Mouse (Mus musculus) intestine, embryonic 14.5 days (tissue): ENCODE measurements around the gene Col7a1. TPM values are rescaled to one million over a fixed set of nuclear protein-coding genes. Genes with fewer than 3 reads are reported as not detected.

ENCODE experiments used
- ATAC-seq: fragments of 200-750 bp; cut with Nextera tagmentation; replicated peaks from 2 replicates; pipeline ENCODE4 v1.8.0; 2017; ENCODE audit warnings: low read depth, moderate number of reproducible peaks, moderate TSS enrichment, moderate library complexity; ENCODE audit not compliant: low FRiP score, low TSS enrichment
- DNase-seq: peaks from one replicate; pipeline ENCODE4 v3.0.0-alpha.2; 2018; ENCODE audit warnings: low spot score
- H3K27ac ChIP-seq: fragments of 300-500 bp; sonication (generic); 2 replicates; pipeline ENCODE4 v1.5.1; 2014; ENCODE audit warnings: low read depth, mild to moderate bottlenecking, control low read depth
- H3K27me3 ChIP-seq: fragments of 300-500 bp; sonication (generic); replicated peaks from 2 replicates; pipeline ENCODE4 v1.6.1; 2014; ENCODE audit warnings: low read length, control low read depth; ENCODE audit not compliant: control insufficient read depth, insufficient read depth
- H3K36me3 ChIP-seq: fragments of 300-500 bp; sonication (generic); 2 replicates; pipeline ENCODE4 v1.6.1; 2014; ENCODE audit warnings: low read length, control low read depth; ENCODE audit not compliant: control insufficient read depth, insufficient read depth
- H3K4me1 ChIP-seq: fragments of 300-500 bp; sonication (generic); replicated peaks from 2 replicates; pipeline ENCODE4 v1.6.1; 2014; ENCODE audit warnings: low read length, control low read depth, mixed read lengths; ENCODE audit not compliant: control insufficient read depth, insufficient read depth
- H3K4me2 ChIP-seq: fragments of 300-500 bp; sonication (generic); 2 replicates; pipeline ENCODE4 v1.6.1; 2014; ENCODE audit warnings: low read length
- H3K4me3 ChIP-seq: fragments of 300-500 bp; sonication (generic); 2 replicates; pipeline ENCODE4 v1.5.1; 2014; ENCODE audit warnings: low read depth, low read length, control low read depth, mixed read lengths
- H3K9ac ChIP-seq: fragments of 300-500 bp; sonication (generic); 2 replicates; pipeline ENCODE4 v1.6.1; 2014; ENCODE audit warnings: mild to moderate bottlenecking, low read length
- H3K9me3 ChIP-seq: fragments of 300-500 bp; sonication (generic); 2 replicates; pipeline ENCODE4 v1.6.1; 2016; ENCODE audit warnings: low read length, control low read depth; ENCODE audit not compliant: control insufficient read depth
- WGBS: fragments of 180-500 bp; shearing (Covaris S2); extraction: QIAGEN DNeasy Blood & Tissue Kit; methylation state at CpG from one replicate; pipeline ENCODE4 v1.1.7; 2014; 5-methylcytosine and 5-hydroxymethylcytosine counted together
- microRNA counts: library from miRNA; unstranded; fragments of <30 nt; microRNA quantifications from one replicate; lab custom pipeline; 2016
- microRNA-seq: library from miRNA; unstranded; fragments of <30 nt; microRNA quantifications from one replicate; pipeline ENCODE4, GENCODE M21; 2016
- polyA plus RNA-seq: library from polyadenylated mRNA; unstranded; fragments of >200 nt; fragmentation: Nextera tagmentation; extraction: Ambion mirVana; gene quantifications from 2 replicates; pipeline ENCODE4 v1.2.1, GENCODE M21; 2014

The Col7a1 gene
- polyA plus RNA-seq, 1 experiment from 2014 or later, result 1.8 TPM

- Histone ChIP-seq H3K9me3 (no peaks in the 10 kb centered on the region), H3K9ac (no peak overlapping the region), H3K27me3 (no peaks in the 10 kb centered on the region), H3K27ac (no peak overlapping the region), H3K36me3 (peaks cover 3% of the 10 kb centered on the region; the same call in 1 of the 2 replicates), H3K4me2 (no peak overlapping the region), H3K4me3 (no peak overlapping the region), H3K4me1 (no peaks in the 10 kb centered on the region)
- ATAC-seq (no peak), DNase-seq (no peak)
- 79% methylated on average over 8 of the region's 8 CpGs for WGBS
These were observed 78.3 kb downstream of the Col7a1 start for GRCm38 (mm10) chr9:109031686-109032085.

- no peak for DNase-seq
These were observed 79.0 kb downstream of the Col7a1 start for GRCm38 (mm10) chr9:109032435-109032834.

More at GRCm38 (mm10) chr9:109032435-109032834, 79.0 kb downstream of the Col7a1 start:
- Histone ChIP-seq H3K27ac (no peak overlapping the region), H3K9me3 (no peaks in the 10 kb centered on the region), H3K4me1 (no peaks in the 10 kb centered on the region), H3K4me3 (no peak overlapping the region), H3K27me3 (no peaks in the 10 kb centered on the region), H3K36me3 (peaks cover 3% of the 10 kb centered on the region; the same call in 1 of the 2 replicates), H3K4me2 (no peak overlapping the region), H3K9ac (no peak overlapping the region)
- ATAC-seq, result no peak
- WGBS, result 82% methylated on average over 6 of the region's 6 CpGs

MicroRNA genes within 50 kb of the gene (microRNA counts, 519-probe panel; counts per million panel counts)
- microRNA mmu-miR-711 (lab: Ali Mortazavi, UCI), result not detected

Small RNA genes lying within 50 kb of the gene (microRNA-seq; reads per million reads assigned to microRNA genes)
- gene Mir711, result not detected

Other genes with a start within 250 kb of the Col7a1 start
- gene Ip6k2, start 169.8 kb upstream of the Col7a1 start, polyA plus RNA-seq, result 107 and 110 TPM in 2 replicates
- 14.3 and 15.3 TPM in 2 replicates for gene Nckipsd, start 145.2 kb upstream of the Col7a1 start, polyA plus RNA-seq
- gene Celsr3, start 127.3 kb upstream of the Col7a1 start, polyA plus RNA-seq, result 1.3 and 2.1 TPM in 2 replicates
- gene Slc26a6, start 100.3 kb upstream of the Col7a1 start, polyA plus RNA-seq, result 13.5 and 14.8 TPM in 2 replicates
- not detected in 2 replicates for gene Tmem89, start 39.0 kb upstream of the Col7a1 start, polyA plus RNA-seq
- gene Uqcrc1, start 17.0 kb upstream of the Col7a1 start, polyA plus RNA-seq, result 522 and 561 TPM in 2 replicates
- 0.37 TPM in 1 of 2 replicates, not detected in the other for gene Ucn2, start 32.4 kb downstream of the Col7a1 start, polyA plus RNA-seq
- 10.2 and 11.3 TPM in 2 replicates for gene Pfkfb4, start 38.2 kb downstream of the Col7a1 start, polyA plus RNA-seq
- gene Shisa5, start 85.0 kb downstream of the Col7a1 start, polyA plus RNA-seq, result 80.8 and 85.8 TPM in 2 replicates
- gene Trex1, start 106.1 kb downstream of the Col7a1 start, polyA plus RNA-seq, result 12.8 and 13.8 TPM in 2 replicates
- 27.7 and 28.2 TPM in 2 replicates for gene Atrip, start 120.5 kb downstream of the Col7a1 start, polyA plus RNA-seq
- 12.9 and 14.5 TPM in 2 replicates for gene Ccdc51, start 128.9 kb downstream of the Col7a1 start, polyA plus RNA-seq
- 682 and 702 TPM in 2 replicates for gene Tma7, start 129.0 kb downstream of the Col7a1 start, polyA plus RNA-seq
- gene Plxnb1, start 141.8 kb downstream of the Col7a1 start, polyA plus RNA-seq, result 10.8 and 11.7 TPM in 2 replicates
- not detected in 2 replicates for gene Fbxw21, start 208.5 kb downstream of the Col7a1 start, polyA plus RNA-seq
- gene Fbxw13, start 242.4 kb downstream of the Col7a1 start, polyA plus RNA-seq, result not detected in 2 replicates